Mouse (Mus musculus) limb, embryonic 13.5 days (tissue): ENCODE data around the gene Txndc17. TPM values are rescaled to one million over a fixed set of nuclear protein-coding genes. Genes with fewer than 3 reads are reported as not detected.
A peak's percentile ranks its signal among the peaks of the same experiment; 100 is the strongest.
"Not testable (repeated sequence)": the region's sequence is repeated elsewhere in the genome, so short reads cannot be mapped to it uniquely, and the experiment has no call there.

Experiments
- ATAC-seq: fragments of 200-750 bp; cut with Nextera tagmentation; 2 replicates; pipeline ENCODE4 v1.8.0; 2017; ENCODE audit warnings: low read depth, moderate number of reproducible peaks, moderate TSS enrichment; ENCODE audit not compliant: low FRiP score
- H3K27ac ChIP-seq: fragments of 300-500 bp; sonication (generic); 2 replicates; pipeline ENCODE4 v1.5.1; 2015; ENCODE audit warnings: inconsistent platforms, mild to moderate bottlenecking, moderate library complexity
- H3K27me3 ChIP-seq: fragments of 300-500 bp; sonication (generic); 2 replicates; pipeline ENCODE4 v1.6.1; 2015; ENCODE audit warnings: mild to moderate bottlenecking, inconsistent platforms
- H3K36me3 ChIP-seq: fragments of 300-500 bp; sonication (generic); 2 replicates; pipeline ENCODE4 v1.6.1; 2015; ENCODE audit warnings: inconsistent platforms, mild to moderate bottlenecking, moderate library complexity
- H3K4me1 ChIP-seq: fragments of 300-500 bp; sonication (generic); 2 replicates; pipeline ENCODE4 v1.6.1; 2015; ENCODE audit warnings: inconsistent platforms
- H3K4me2 ChIP-seq: fragments of 300-500 bp; sonication (generic); replicated peaks from 2 replicates; pipeline ENCODE4 v1.6.1; 2015; ENCODE audit warnings: inconsistent platforms, mild to moderate bottlenecking, moderate library complexity
- H3K4me3 ChIP-seq: fragments of 300-500 bp; sonication (generic); 2 replicates; pipeline ENCODE4 v1.5.1; 2015; ENCODE audit warnings: moderate library complexity, mild to moderate bottlenecking, inconsistent platforms
- H3K9ac ChIP-seq: fragments of 300-500 bp; sonication (generic); 2 replicates; pipeline ENCODE4 v1.6.1; 2015; ENCODE audit warnings: mild to moderate bottlenecking, inconsistent platforms
- H3K9me3 ChIP-seq: fragments of 300-500 bp; sonication (generic); 2 replicates; pipeline ENCODE4 v1.6.1; 2016; ENCODE audit warnings: inconsistent platforms
- WGBS: fragments of 180-500 bp; shearing (Covaris S2); methylation state at CpG from one replicate; pipeline ENCODE4 v1.1.7; 2015; 5-methylcytosine and 5-hydroxymethylcytosine counted together
- polyA plus RNA-seq: library from polyadenylated mRNA; unstranded; fragments of >200 nt; fragmentation: Nextera tagmentation; extraction: Ambion mirVana; gene quantifications from 2 replicates; pipeline ENCODE4 v1.2.1, GENCODE M21; 2015

Txndc17 gene
- 229 and 230 TPM in 2 replicates for polyA plus RNA-seq

DNA sequence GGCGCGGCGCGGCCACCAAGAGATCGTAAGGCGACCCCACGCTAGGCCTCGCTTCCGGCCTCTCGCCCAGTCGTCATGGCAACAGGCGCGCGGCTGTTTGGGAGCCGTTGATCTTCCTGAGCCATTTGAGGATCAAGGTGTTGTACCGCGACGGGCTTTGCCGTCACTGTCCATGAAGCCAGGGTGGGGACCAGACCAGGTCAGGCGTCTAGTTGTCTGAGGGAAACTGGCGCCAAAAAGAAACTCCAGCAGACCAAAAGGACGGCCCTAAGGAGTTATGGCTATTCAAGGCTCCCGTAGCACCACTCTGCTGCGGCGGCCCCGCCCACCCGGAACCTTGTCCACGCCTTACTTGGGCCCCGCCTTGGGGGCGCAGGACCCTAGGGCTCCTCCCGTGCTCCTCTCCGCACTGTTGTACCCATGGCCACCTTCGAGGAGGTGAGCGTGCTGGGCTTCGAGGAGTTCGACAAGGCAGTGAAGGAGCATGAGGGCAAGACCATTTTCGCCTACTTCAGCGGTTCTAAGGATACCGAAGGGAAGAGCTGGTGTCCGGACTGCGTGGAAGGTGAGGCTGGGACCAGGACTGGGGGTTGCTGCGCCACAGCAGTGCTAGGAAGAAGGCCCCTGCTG is at the start of gene Txndc17, which contains the start of gene 4933427D14Rik:
Gene Txndc17 (plus strand): TSS at position 344 of the 630 bp plus-strand sequence.
Gene 4933427D14Rik (minus strand): TSS at position 256 of the 630 bp plus-strand sequence.
- WGBS, result under 1% methylated on average over 42 of the region's 42 CpGs
- Histone ChIP-seq H3K4me2 (peak within 1 kb of the TSS; percentile 94), H3K9me3 (no peaks in the 10 kb centered on the region)

DNA sequence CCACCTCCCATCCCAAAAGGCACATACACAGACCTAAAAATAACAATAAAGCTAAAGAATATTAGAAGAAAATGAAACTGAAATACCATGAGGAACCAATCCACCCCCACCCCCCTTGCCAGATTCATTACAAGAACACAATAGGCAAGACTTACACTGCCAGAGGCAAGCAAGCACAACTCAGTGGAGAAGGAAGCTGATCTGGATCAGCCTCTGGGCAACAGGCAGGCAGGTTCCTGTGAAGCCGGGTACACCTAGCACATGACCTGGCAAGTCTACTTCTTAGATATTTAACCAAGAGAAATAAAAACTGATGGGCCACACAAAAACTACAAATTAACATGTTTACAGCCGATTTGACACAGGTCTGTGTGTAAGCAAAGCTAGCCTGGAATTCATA is 44.1 kb upstream of the Txndc17 start:
- Histone ChIP-seq H3K36me3 (peaks cover 84% of the 10 kb centered on the region), H3K27me3 (no peaks in the 10 kb centered on the region), H3K4me2 (no peak overlapping the region), H3K27ac (no peak overlapping the region), H3K9ac (no peak overlapping the region), H3K4me1 (no peaks in the 10 kb centered on the region), H3K9me3 (no peaks in the 10 kb centered on the region), H3K4me3 (no peak overlapping the region)
- WGBS, result 74% methylated on average over 2 of the region's 2 CpGs
- ATAC-seq, result no peak

More for the DNA sequence above, at the start of gene Txndc17, which contains the start of gene 4933427D14Rik:
- peak within 1 kb of the TSS; percentile 89 for H3K4me3 ChIP-seq
- peak within 1 kb of the TSS; percentile 90 for H3K9ac ChIP-seq
- ATAC-seq, result peak; percentile 96
- H3K36me3 ChIP-seq, result peaks cover 31% of the 10 kb centered on the region
- peak within 1 kb of the TSS; percentile 76 for H3K27ac ChIP-seq
- H3K4me1 ChIP-seq, result peaks cover 28% of the 10 kb centered on the region
- H3K27me3 ChIP-seq, result no peaks in the 10 kb centered on the region

GRCm38 (mm10) chr11:72169871-72170270 is 37.5 kb upstream of the Txndc17 start:
- H3K4me1 ChIP-seq, result no peaks in the 10 kb centered on the region
- H3K4me3 ChIP-seq, result no peak overlapping the region
- peaks cover 83% of the 10 kb centered on the region for H3K36me3 ChIP-seq
- 81% methylated on average over 4 of the region's 4 CpGs for WGBS
- no peak for ATAC-seq
- H3K4me2 ChIP-seq, result no peak overlapping the region
- no peaks in the 10 kb centered on the region for H3K9me3 ChIP-seq
- H3K27me3 ChIP-seq, result no peaks in the 10 kb centered on the region
- H3K27ac ChIP-seq, result no peak overlapping the region
- H3K9ac ChIP-seq, result no peak overlapping the region

DNA sequence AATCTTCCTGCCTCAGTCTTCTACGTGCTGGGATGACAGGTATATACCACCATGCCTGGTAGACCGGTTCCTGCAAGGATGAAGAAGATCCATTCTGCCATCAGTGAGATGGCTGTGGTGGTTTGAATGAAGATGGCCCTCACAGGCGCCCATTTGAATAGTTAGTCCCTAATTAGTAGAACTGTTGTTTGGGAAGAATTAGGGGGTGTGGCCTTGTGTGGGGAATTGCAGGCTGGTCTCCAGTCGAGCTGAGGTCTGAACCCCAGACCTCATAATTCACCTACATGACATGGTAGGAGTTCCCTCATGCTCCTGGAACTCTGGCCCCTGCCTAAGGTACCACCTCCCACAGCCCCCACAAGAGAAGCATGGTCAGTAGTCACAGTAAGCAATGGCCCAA is 35.4 kb upstream of the Txndc17 start:
- not testable (repeated sequence) for H3K4me3 ChIP-seq, H3K4me1 ChIP-seq, H3K9ac ChIP-seq, H3K27me3 ChIP-seq, H3K4me2 ChIP-seq, H3K9me3 ChIP-seq, H3K27ac ChIP-seq, ATAC-seq
- H3K36me3 ChIP-seq, result peaks cover 81% of the 10 kb centered on the region
- WGBS, result 66% methylated on average over 4 of the region's 4 CpGs

DNA sequence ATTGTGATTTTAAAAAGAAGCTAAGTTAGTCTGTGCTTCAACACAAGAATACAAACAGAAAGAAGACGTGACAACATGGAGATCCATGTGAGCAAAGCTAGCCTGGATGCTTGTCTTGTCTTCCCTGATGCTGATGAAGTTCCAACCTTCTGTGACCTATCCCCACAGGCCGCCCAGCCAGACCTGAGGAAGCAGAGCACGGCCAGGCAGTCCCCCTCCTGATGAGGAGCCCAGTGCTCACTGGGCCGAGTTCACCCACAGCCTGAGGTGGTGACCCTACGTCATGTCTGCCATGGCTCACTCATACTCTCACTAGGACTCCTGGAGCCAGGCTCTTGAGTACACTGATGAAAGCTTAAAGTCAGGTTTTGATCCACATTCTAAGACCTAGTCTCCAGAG is 33.8 kb upstream of the Txndc17 start:
- no peak overlapping the region for H3K4me3 ChIP-seq
- no peaks in the 10 kb centered on the region for H3K9me3 ChIP-seq
- 88% methylated on average over 5 of the region's 5 CpGs for WGBS
- H3K4me2 ChIP-seq, result no peak overlapping the region
- no peak for ATAC-seq
- H3K36me3 ChIP-seq, result peaks cover 83% of the 10 kb centered on the region
- H3K27me3 ChIP-seq, result no peaks in the 10 kb centered on the region
- H3K4me1 ChIP-seq, result no peaks in the 10 kb centered on the region
- no peak overlapping the region for H3K27ac ChIP-seq
- H3K9ac ChIP-seq, result no peak overlapping the region

GRCm38 (mm10) chr11:72174721-72175120 is 32.6 kb upstream of the Txndc17 start:
- H3K4me1 ChIP-seq, result no peaks in the 10 kb centered on the region
- no peak overlapping the region for H3K9ac ChIP-seq
- no peak overlapping the region for H3K4me2 ChIP-seq
- H3K4me3 ChIP-seq, result no peak overlapping the region
- H3K9me3 ChIP-seq, result no peaks in the 10 kb centered on the region
- no peak for ATAC-seq
- no peak overlapping the region for H3K27ac ChIP-seq
- no peaks in the 10 kb centered on the region for H3K27me3 ChIP-seq
- 96% methylated on average over 6 of the region's 6 CpGs for WGBS
- H3K36me3 ChIP-seq, result peaks cover 83% of the 10 kb centered on the region

DNA sequence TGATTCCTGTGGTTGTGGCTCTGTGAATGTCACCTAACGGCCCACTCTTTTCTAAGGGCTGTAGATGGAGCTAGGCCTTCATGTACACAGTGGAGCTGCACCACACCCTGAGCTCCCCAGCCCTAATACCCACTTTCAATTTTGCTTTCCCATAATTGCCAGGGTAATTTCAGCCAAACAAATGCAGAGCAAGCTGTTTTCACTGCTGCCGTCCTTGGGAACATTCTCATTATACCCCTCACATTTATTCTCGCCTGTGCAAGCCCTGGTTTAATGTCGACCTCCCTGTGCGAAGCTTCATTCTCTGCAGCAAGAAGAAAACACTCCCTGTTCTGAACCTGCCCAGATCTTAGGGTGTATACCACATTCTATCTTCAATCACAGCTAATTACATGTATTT is 31.4 kb upstream of the Txndc17 start:
- no peak for ATAC-seq

DNA sequence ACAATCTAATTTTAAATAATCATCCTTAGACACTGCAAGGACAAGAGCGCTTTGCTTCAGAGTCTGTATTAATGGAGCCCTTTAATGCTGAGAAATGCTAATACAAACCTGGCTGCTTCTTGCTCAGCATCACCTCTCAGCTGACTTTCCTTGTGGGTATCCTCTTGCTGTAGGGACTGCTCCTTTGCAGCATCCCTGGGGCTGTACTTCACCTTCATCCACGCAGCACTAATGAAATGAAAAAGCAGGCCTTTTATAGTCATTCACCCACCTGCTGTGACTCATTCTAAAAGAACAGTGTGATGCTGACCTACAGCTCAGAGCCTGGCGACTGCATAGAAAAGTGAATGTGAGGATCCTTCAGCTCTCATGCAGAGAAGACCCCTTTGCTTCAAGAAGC is 30.8 kb upstream of the Txndc17 start:
- no peak overlapping the region for H3K9ac ChIP-seq
- no peaks in the 10 kb centered on the region for H3K9me3 ChIP-seq
- H3K27me3 ChIP-seq, result no peaks in the 10 kb centered on the region
- WGBS, result 53% methylated on average over 3 of the region's 3 CpGs
- no peaks in the 10 kb centered on the region for H3K4me1 ChIP-seq
- no peak overlapping the region for H3K4me3 ChIP-seq
- no peak for ATAC-seq
- H3K36me3 ChIP-seq, result peaks cover 89% of the 10 kb centered on the region
- H3K4me2 ChIP-seq, result no peak overlapping the region
- H3K27ac ChIP-seq, result no peak overlapping the region

More for the DNA sequence above, 31.4 kb upstream of the Txndc17 start:
- no peak overlapping the region for H3K4me2 ChIP-seq
- 81% methylated on average over 5 of the region's 5 CpGs for WGBS
- H3K4me3 ChIP-seq, result no peak overlapping the region
- H3K27me3 ChIP-seq, result no peaks in the 10 kb centered on the region
- no peak overlapping the region for H3K27ac ChIP-seq
- no peaks in the 10 kb centered on the region for H3K4me1 ChIP-seq
- peaks cover 83% of the 10 kb centered on the region for H3K36me3 ChIP-seq
- H3K9me3 ChIP-seq, result no peaks in the 10 kb centered on the region
- no peak overlapping the region for H3K9ac ChIP-seq

DNA sequence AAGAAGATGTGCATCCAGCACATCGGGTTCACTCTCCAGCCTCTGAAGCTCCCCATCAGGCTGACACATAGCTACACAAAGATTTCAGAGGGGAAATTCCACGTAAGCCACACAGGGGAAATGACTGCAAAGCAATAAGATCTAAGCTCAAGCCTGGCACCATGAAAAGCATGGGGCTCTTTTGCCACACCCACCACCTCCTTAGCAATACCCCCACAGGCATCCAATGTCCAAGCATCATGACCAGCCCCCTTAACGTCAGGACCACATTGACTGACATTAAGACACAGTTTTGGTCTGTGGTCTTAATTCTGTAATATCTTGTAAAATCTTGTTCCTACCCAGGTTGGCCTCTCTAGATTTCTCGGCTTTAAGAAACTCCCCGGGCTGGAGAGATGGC is 26.8 kb upstream of the Txndc17 start:
- H3K27ac ChIP-seq, result no peak overlapping the region
- 91% methylated on average over 5 of the region's 5 CpGs for WGBS
- H3K36me3 ChIP-seq, result peaks cover 67% of the 10 kb centered on the region
- no peak overlapping the region for H3K4me3 ChIP-seq
- no peak overlapping the region for H3K9ac ChIP-seq
- ATAC-seq, result no peak
- no peak overlapping the region for H3K4me2 ChIP-seq
- H3K4me1 ChIP-seq, result no peaks in the 10 kb centered on the region
- H3K9me3 ChIP-seq, result no peaks in the 10 kb centered on the region
- no peaks in the 10 kb centered on the region for H3K27me3 ChIP-seq

GRCm38 (mm10) chr11:72181136-72181535 is 26.2 kb upstream of the Txndc17 start:
- WGBS, result 87% methylated on average over 4 of the region's 4 CpGs
- H3K4me1 ChIP-seq, result no peaks in the 10 kb centered on the region

GRCm38 (mm10) chr11:72184252-72184651 is 23.1 kb upstream of the Txndc17 start:
- 88% methylated on average over 4 of the region's 4 CpGs for WGBS
- no peak for ATAC-seq
- H3K4me3 ChIP-seq, result no peak overlapping the region
- H3K9me3 ChIP-seq, result no peaks in the 10 kb centered on the region
- H3K4me1 ChIP-seq, result no peaks in the 10 kb centered on the region
- no peak overlapping the region for H3K9ac ChIP-seq
- H3K4me2 ChIP-seq, result no peak overlapping the region
- H3K36me3 ChIP-seq, result peaks cover 62% of the 10 kb centered on the region
- H3K27ac ChIP-seq, result no peak overlapping the region
- H3K27me3 ChIP-seq, result no peaks in the 10 kb centered on the region

More at GRCm38 (mm10) chr11:72181136-72181535, 26.2 kb upstream of the Txndc17 start:
- ATAC-seq, result no peak
- Histone ChIP-seq H3K27me3 (no peaks in the 10 kb centered on the region), H3K4me3 (no peak overlapping the region), H3K4me2 (no peak overlapping the region), H3K9ac (no peak overlapping the region), H3K27ac (no peak overlapping the region), H3K9me3 (no peaks in the 10 kb centered on the region), H3K36me3 (peaks cover 64% of the 10 kb centered on the region)

- Histone ChIP-seq H3K27me3 (no peaks in the 10 kb centered on the region), H3K4me2 (no peak overlapping the region), H3K36me3 (peaks cover 59% of the 10 kb centered on the region), H3K4me1 (no peaks in the 10 kb centered on the region), H3K9me3 (no peaks in the 10 kb centered on the region), H3K9ac (no peak overlapping the region), H3K4me3 (no peak overlapping the region), H3K27ac (no peak overlapping the region)
- no peak for ATAC-seq
- WGBS, result 88% methylated on average over 1 of the region's 1 CpGs
Measured at GRCm38 (mm10) chr11:72190857-72191256, 16.5 kb upstream of the Txndc17 start.

- H3K27me3 ChIP-seq, result no peaks in the 10 kb centered on the region
- 93% methylated on average over 2 of the region's 2 CpGs for WGBS
- no peaks in the 10 kb centered on the region for H3K9me3 ChIP-seq
- no peak overlapping the region for H3K4me3 ChIP-seq
- no peak overlapping the region for H3K27ac ChIP-seq
- H3K36me3 ChIP-seq, result peaks cover 53% of the 10 kb centered on the region
- H3K4me2 ChIP-seq, result no peak overlapping the region
- no peak for ATAC-seq
- H3K4me1 ChIP-seq, result no peaks in the 10 kb centered on the region
- H3K9ac ChIP-seq, result no peak overlapping the region
Measured at GRCm38 (mm10) chr11:72194259-72194658, 13.1 kb upstream of the Txndc17 start.
